Mouse (Mus musculus) neural tube, embryonic 14.5 days (tissue): Measurements from ENCODE around the gene 1700057G04Rik. TPM values are rescaled to one million over a fixed set of nuclear protein-coding genes. Genes with fewer than 3 reads are reported as not detected.

Experiments
- ATAC-seq: fragments of 200-750 bp; cut with Nextera tagmentation; 2 replicates; pipeline ENCODE4 v1.8.0; 2017; ENCODE audit warnings: low read depth, mild to moderate bottlenecking, moderate TSS enrichment, moderate library complexity
- H3K27ac ChIP-seq: fragments of 300-500 bp; sonication (generic); 2 replicates; pipeline ENCODE4 v1.5.1; 2014; ENCODE audit warnings: low read depth, mild to moderate bottlenecking, control low read depth, low read length, moderate library complexity, mixed read lengths
- H3K27me3 ChIP-seq: fragments of 300-500 bp; sonication (generic); 2 replicates; pipeline ENCODE4 v1.6.1; 2014; ENCODE audit warnings: low read length; ENCODE audit not compliant: control insufficient read depth, insufficient read depth
- H3K36me3 ChIP-seq: fragments of 300-500 bp; sonication (generic); 2 replicates; pipeline ENCODE4 v1.6.1; 2014; ENCODE audit warnings: low read length, mixed read lengths; ENCODE audit not compliant: control insufficient read depth, insufficient read depth
- H3K4me1 ChIP-seq: fragments of 300-500 bp; sonication (generic); 2 replicates; pipeline ENCODE4 v1.6.1; 2014; ENCODE audit warnings: low read length; ENCODE audit not compliant: control insufficient read depth, insufficient read depth
- H3K4me2 ChIP-seq: fragments of 300-500 bp; sonication (generic); 2 replicates; pipeline ENCODE4 v1.6.1; 2014; ENCODE audit warnings: mild to moderate bottlenecking, low read depth, low read length, control low read depth
- H3K4me3 ChIP-seq: fragments of 300-500 bp; sonication (generic); 2 replicates; pipeline ENCODE4 v1.5.1; 2014; ENCODE audit warnings: low read depth, low read length, control low read depth, mixed read lengths
- H3K9ac ChIP-seq: fragments of 300-500 bp; sonication (generic); replicated peaks from 2 replicates; pipeline ENCODE4 v1.6.1; 2014; ENCODE audit warnings: low read depth, mild to moderate bottlenecking, control low read depth, low read length, mixed read lengths
- H3K9me3 ChIP-seq: fragments of 300-500 bp; sonication (generic); 2 replicates; pipeline ENCODE4 v1.6.1; 2016; ENCODE audit warnings: low read length; ENCODE audit not compliant: control insufficient read depth
- WGBS: fragments of 180-500 bp; shearing (Covaris S2); extraction: QIAGEN DNeasy Blood & Tissue Kit; methylation state at CpG from one replicate; pipeline ENCODE4 v1.1.7; 2014; 5-methylcytosine and 5-hydroxymethylcytosine counted together
- polyA plus RNA-seq: library from polyadenylated mRNA; unstranded; fragments of >200 nt; fragmentation: Nextera tagmentation; extraction: Ambion mirVana; gene quantifications from 2 replicates; pipeline ENCODE4 v1.2.1, GENCODE M21; 2014

Gene 1700057G04Rik
- not detected in 2 replicates for polyA plus RNA-seq

GRCm38 (mm10) chr9:92309077-92309476 is at the start of gene 1700057G04Rik:
Gene 1700057G04Rik (plus strand): TSS chr9:92309377.
- Histone ChIP-seq H3K4me2 (no peak within 1 kb of the TSS), H3K4me1 (no peaks in the 10 kb centered on the region), H3K27me3 (no peaks in the 10 kb centered on the region), H3K27ac (no peak within 1 kb of the TSS), H3K9me3 (no peaks in the 10 kb centered on the region), H3K4me3 (no peak within 1 kb of the TSS), H3K36me3 (no peaks in the 10 kb centered on the region), H3K9ac (no peak within 1 kb of the TSS)
- ATAC-seq: no peak
- 88% methylated on average over 1 of the region's 1 CpGs for WGBS

DNA sequence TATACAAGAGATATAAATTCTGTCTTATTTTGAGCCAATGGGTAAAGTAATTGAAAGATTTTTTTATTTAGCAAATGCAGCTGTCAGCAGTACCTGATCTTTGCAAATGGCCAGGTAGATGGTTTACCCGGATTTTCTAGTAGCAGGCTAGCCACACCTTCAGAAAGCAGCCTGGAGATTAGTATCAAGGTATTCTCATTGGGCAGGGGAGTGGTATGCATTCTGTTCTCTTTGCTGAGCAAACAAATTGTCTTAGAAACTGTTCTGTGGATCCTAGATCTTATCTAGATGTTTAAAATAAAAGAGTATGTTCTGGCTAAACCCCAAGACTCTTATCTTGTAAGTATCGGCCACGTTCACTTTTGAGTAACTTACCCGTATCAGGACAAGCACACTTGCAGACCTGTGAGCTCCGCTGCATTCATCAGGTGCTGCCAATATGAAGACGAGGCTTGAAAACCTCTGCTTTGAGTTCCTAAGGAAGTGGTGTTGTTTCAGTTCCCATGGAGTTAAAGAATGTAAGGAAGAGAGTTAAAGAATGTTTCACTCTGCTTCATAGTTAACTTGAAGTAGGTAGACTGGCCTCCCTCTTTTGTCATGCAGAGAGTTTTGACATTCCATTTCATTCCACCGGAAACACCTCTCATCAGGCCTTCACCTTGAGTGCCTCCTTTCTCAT is 48.6 kb upstream of the 1700057G04Rik start:
- Histone ChIP-seq H3K27ac (no peak overlapping the region), H3K36me3 (no peaks in the 10 kb centered on the region), H3K9ac (no peak overlapping the region), H3K4me3 (no peak overlapping the region), H3K4me1 (no peaks in the 10 kb centered on the region), H3K9me3 (no peaks in the 10 kb centered on the region), H3K4me2 (no peak overlapping the region), H3K27me3 (no peaks in the 10 kb centered on the region)
- no peak for ATAC-seq
- 89% methylated on average over 7 of the region's 7 CpGs for WGBS

DNA sequence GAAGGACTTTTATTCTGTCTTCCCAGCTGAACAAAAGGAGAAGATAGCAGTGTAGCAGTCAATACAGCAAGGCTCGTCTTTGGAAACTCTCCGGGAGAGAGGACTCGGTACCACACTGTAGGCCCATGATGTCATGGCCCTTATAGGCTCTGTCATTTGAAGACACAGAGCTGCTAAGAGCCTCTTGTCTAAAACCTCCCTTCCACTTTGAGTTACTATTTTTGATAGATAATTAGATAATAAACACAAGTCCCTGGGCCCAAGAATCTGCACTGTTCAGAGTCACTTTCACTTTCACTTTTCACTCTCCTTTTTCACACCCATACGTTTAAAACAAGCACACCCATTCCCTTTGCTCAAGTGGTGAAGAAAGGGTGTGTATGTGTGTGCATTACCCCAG is 43.5 kb upstream of the 1700057G04Rik start:
- no peaks in the 10 kb centered on the region for H3K27me3 ChIP-seq
- ATAC-seq: no peak
- WGBS: 88% methylated on average over 4 of the region's 4 CpGs
- no peak overlapping the region for H3K9ac ChIP-seq
- no peaks in the 10 kb centered on the region for H3K9me3 ChIP-seq
- H3K4me1 ChIP-seq: no peaks in the 10 kb centered on the region
- no peak overlapping the region for H3K4me2 ChIP-seq
- H3K4me3 ChIP-seq: no peak overlapping the region
- H3K36me3 ChIP-seq: no peaks in the 10 kb centered on the region
- no peak overlapping the region for H3K27ac ChIP-seq

DNA sequence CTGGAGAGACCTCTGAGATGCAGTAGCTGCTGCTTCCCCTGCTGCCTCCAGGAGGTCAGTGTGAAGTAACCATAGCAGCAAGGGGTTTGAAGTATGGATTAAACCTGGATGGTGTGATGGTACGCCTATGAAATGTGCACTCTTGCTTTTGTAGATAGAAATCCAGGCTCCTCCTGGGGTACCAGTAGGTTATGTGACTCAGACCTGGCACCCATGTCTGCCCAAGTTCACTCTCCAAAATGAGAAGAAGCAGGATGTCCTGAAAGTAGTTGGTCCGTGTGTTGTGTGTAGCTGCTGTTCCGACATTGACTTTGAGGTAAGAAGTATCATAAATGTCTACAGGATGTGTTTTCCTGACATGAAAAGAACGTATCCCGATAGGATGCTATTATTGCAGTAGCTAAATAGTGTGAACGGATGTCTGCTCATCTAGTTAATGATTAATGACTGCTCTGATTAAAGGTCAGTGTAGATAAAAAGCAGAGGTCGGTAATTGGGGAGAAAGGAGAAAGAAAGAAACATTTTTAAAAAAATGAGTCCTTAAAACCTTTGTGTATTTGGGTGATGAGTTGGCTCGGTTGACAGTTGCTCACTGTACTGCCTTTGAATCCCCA is 42.5 kb upstream of the 1700057G04Rik start:
- Histone ChIP-seq H3K4me3 (no peak overlapping the region), H3K9me3 (no peaks in the 10 kb centered on the region)

GRCm38 (mm10) chr9:92267732-92268131 is 41.4 kb upstream of the 1700057G04Rik start:
- no peaks in the 10 kb centered on the region for H3K27me3 ChIP-seq
- ATAC-seq: no peak
- H3K4me2 ChIP-seq: no peak overlapping the region
- H3K4me1 ChIP-seq: no peaks in the 10 kb centered on the region
- H3K9ac ChIP-seq: no peak overlapping the region
- no peak overlapping the region for H3K27ac ChIP-seq
- no peaks in the 10 kb centered on the region for H3K36me3 ChIP-seq
- WGBS: 83% methylated on average over 1 of the region's 1 CpGs
- no peak overlapping the region for H3K4me3 ChIP-seq
- no peaks in the 10 kb centered on the region for H3K9me3 ChIP-seq

More for the DNA sequence above, 42.5 kb upstream of the 1700057G04Rik start:
- ATAC-seq: no peak
- Histone ChIP-seq H3K9ac (no peak overlapping the region), H3K27me3 (no peaks in the 10 kb centered on the region), H3K4me2 (no peak overlapping the region), H3K36me3 (no peaks in the 10 kb centered on the region), H3K4me1 (no peaks in the 10 kb centered on the region), H3K27ac (no peak overlapping the region)
- 75% methylated on average over 8 of the region's 8 CpGs for WGBS

- Histone ChIP-seq H3K4me3 (no peak overlapping the region), H3K4me1 (no peaks in the 10 kb centered on the region), H3K36me3 (no peaks in the 10 kb centered on the region), H3K27ac (no peak overlapping the region), H3K9ac (no peak overlapping the region), H3K9me3 (no peaks in the 10 kb centered on the region), H3K27me3 (no peaks in the 10 kb centered on the region), H3K4me2 (no peak overlapping the region)
- WGBS: 96% methylated on average over 5 of the region's 5 CpGs
- ATAC-seq: no peak
Observed at GRCm38 (mm10) chr9:92269829-92270404, 39.3 kb upstream of the 1700057G04Rik start.

DNA sequence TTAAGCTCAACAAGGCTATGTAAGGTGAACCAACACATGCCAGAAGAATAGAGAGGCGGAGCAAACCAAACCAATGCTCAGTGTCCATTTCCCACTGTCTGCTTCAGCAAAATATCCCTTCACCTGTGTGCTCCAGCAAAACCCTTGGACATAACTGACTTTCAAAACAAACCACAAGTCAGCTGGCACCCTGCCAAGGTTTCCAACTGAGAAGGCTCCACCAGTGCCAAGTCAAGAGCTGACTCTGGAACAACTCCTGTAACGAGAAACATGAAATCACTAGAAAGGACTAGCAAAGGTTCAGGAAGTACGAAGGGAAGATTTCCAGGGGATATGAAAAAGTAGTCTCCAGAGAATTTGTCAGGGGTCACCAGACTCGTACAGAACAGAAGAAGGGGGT is 38.2 kb upstream of the 1700057G04Rik start:
- Histone ChIP-seq H3K9me3 (no peaks in the 10 kb centered on the region), H3K9ac (no peak overlapping the region), H3K4me3 (no peak overlapping the region), H3K4me1 (no peaks in the 10 kb centered on the region), H3K27ac (no peak overlapping the region), H3K36me3 (no peaks in the 10 kb centered on the region), H3K4me2 (no peak overlapping the region), H3K27me3 (no peaks in the 10 kb centered on the region)
- no peak for ATAC-seq
- WGBS: 45% methylated on average over 4 of the region's 4 CpGs

GRCm38 (mm10) chr9:92272650-92273049 is 36.5 kb upstream of the 1700057G04Rik start:
- Histone ChIP-seq H3K27me3 (no peaks in the 10 kb centered on the region), H3K4me2 (no peak overlapping the region), H3K4me1 (no peaks in the 10 kb centered on the region), H3K9ac (no peak overlapping the region), H3K36me3 (no peaks in the 10 kb centered on the region), H3K4me3 (no peak overlapping the region), H3K27ac (no peak overlapping the region), H3K9me3 (no peaks in the 10 kb centered on the region)
- WGBS: 94% methylated on average over 4 of the region's 4 CpGs
- ATAC-seq: no peak

DNA sequence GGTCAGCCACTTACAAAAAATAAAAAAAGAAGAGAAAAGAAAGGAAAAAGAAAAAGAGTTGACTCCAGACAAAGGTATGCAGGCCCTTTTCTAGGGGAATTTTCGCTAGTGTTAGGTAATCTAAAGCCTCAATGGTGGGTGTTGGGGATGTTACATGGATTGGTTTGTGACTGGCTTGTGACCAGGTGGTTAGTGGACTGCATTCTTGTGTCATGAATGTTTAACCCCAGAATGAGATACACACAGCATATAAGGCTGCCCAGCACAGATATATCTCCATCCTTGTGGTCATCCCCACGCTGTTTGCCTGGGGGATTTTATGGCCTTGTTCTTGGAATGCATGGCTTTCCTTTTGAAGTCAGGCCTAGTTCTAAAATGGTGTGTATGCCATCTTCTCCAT is 35.9 kb upstream of the 1700057G04Rik start:
- Histone ChIP-seq H3K4me3 (no peak overlapping the region), H3K4me1 (no peaks in the 10 kb centered on the region), H3K4me2 (no peak overlapping the region), H3K9me3 (no peaks in the 10 kb centered on the region), H3K36me3 (no peaks in the 10 kb centered on the region), H3K27ac (no peak overlapping the region), H3K9ac (no peak overlapping the region), H3K27me3 (no peaks in the 10 kb centered on the region)
- WGBS: 84% methylated on average over 2 of the region's 2 CpGs
- no peak for ATAC-seq
